Mouse (Mus musculus) liver, embryonic 14.5 days (tissue): ENCODE measurements around the gene Clint1. TPM values are rescaled to one million over a fixed set of nuclear protein-coding genes. Genes with fewer than 3 reads are reported as not detected.

Experiments used
- ATAC-seq: fragments of 200-750 bp; cut with Nextera tagmentation; 2 replicates; pipeline ENCODE4 v1.8.0; 2017; ENCODE audit warnings: moderate number of reproducible peaks, mild to moderate bottlenecking, moderate library complexity; ENCODE audit not compliant: insufficient read depth
- DNase-seq, 3 experiments: peaks; one replicate each; pipeline ENCODE4 v3.0.0-alpha.2; 2012 to 2013; ENCODE audit warnings: low read depth in 3 of 3, low spot score in 3 of 3
- H3K27ac ChIP-seq: fragments of 300-500 bp; sonication (generic); 2 replicates; pipeline ENCODE4 v1.5.1; 2014; ENCODE audit warnings: moderate library complexity, mild to moderate bottlenecking, control low read depth, inconsistent platforms
- H3K27me3 ChIP-seq: fragments of 300-500 bp; sonication (generic); 2 replicates; pipeline ENCODE4 v1.6.1; 2014; ENCODE audit warnings: mild to moderate bottlenecking, low read length, moderate library complexity; ENCODE audit not compliant: control insufficient read depth, insufficient read depth
- H3K36me3 ChIP-seq: fragments of 300-500 bp; sonication (generic); replicated peaks from 2 replicates; pipeline ENCODE4 v1.6.1; 2014; ENCODE audit warnings: low read depth; ENCODE audit not compliant: control insufficient read depth, insufficient read depth
- H3K4me1 ChIP-seq, 2 experiments: fragments of 200-500 bp in 1 of 2; fragments of 300-500 bp in 1 of 2; sonication (generic) in 1 of 2; replicated peaks; 2 replicates each; pipeline ENCODE4 v1.6.1; 2012 to 2014; ENCODE audit warnings: antibody characterized with exemption in 1 of 2, inconsistent platforms in 1 of 2, low read length in 1 of 2; ENCODE audit not compliant: control insufficient read depth in 2 of 2, insufficient read depth in 2 of 2
- H3K4me2 ChIP-seq: fragments of 300-500 bp; sonication (generic); 2 replicates; pipeline ENCODE4 v1.6.1; 2014; ENCODE audit warnings: low read depth, mild to moderate bottlenecking, control low read depth, moderate library complexity
- H3K4me3 ChIP-seq, 2 experiments: fragments of 200-500 bp in 1 of 2; fragments of 300-500 bp in 1 of 2; sonication (generic) in 1 of 2; 2 replicates each; pipeline ENCODE4 v1.5.1; 2012 to 2014; ENCODE audit warnings: low read depth in 2 of 2, low read length in 2 of 2, mild to moderate bottlenecking in 2 of 2, control low read depth in 1 of 2, inconsistent platforms in 1 of 2, moderate library complexity in 1 of 2; ENCODE audit not compliant: insufficient read depth in 1 of 2
- H3K9ac ChIP-seq: fragments of 300-500 bp; sonication (generic); replicated peaks from 2 replicates; pipeline ENCODE4 v1.6.1; 2014; ENCODE audit warnings: mild to moderate bottlenecking, control low read depth, moderate library complexity
- H3K9me3 ChIP-seq: fragments of 300-500 bp; sonication (generic); 2 replicates; pipeline ENCODE4 v1.6.1; 2016; ENCODE audit warnings: low read length, mixed read lengths; ENCODE audit not compliant: control insufficient read depth
- CTCF ChIP-seq: IDR thresholded peaks from 2 replicates; pipeline ENCODE4 v1.5.1; 2016; ENCODE audit warnings: antibody characterized with exemption, low read depth, control low read depth
- EP300 ChIP-seq: IDR thresholded peaks from 2 replicates; pipeline ENCODE4 v1.6.1; 2016; ENCODE audit warnings: antibody characterized with exemption, low read depth
- WGBS: fragments of 180-500 bp; shearing (Covaris S2); extraction: QIAGEN DNeasy Blood & Tissue Kit; methylation state at CpG from one replicate; pipeline ENCODE4 v1.1.7; 2014; ENCODE audit not compliant: insufficient replicate concordance; 5-methylcytosine and 5-hydroxymethylcytosine counted together
- polyA plus RNA-seq, 2 experiments: library from polyadenylated mRNA; depleted of rRNA in 1 of 2; stranded (reverse) in 1 of 2; unstranded in 1 of 2; fragments of >200 nt; fragmentation: Nextera tagmentation in 1 of 2; extraction: Ambion mirVana in 1 of 2; gene quantifications; 2 replicates each; pipeline versions ENCODE4 v1.2.1 to v1.2.3; 2012 to 2014

Gene Clint1
- polyA plus RNA-seq, 2 experiments: 41.6 to 46.0 TPM

DNA sequence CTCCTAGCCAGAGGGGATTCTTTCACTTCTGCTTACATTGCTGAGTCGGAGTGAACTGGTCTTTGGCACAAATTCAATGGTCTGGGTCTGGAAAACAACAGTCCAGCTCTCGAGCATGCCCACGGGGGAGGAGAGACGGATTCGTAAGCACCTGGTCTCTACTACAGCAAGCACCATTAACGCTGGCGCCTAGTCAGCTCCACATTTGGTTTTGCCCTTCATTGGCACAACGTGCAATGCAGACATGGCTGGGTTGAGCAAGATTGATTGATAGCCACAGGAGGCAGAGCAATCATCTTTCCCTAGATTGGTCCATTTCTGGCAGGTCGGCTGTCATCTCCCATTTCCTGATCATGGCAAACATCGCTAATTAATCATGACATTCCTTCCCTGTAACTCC is 36.2 kb upstream of the Clint1 start:
- Histone ChIP-seq H3K4me3 (no peak overlapping the region), H3K4me2 (no peak overlapping the region), H3K9ac (no peak overlapping the region), H3K4me1 (peaks cover 13 to 16% of the 10 kb centered on the region in 2 experiments), H3K36me3 (no peaks in the 10 kb centered on the region), H3K27ac (no peak overlapping the region), H3K27me3 (no peaks in the 10 kb centered on the region), H3K9me3 (no peaks in the 10 kb centered on the region)
- no peak for DNase-seq
- no peak for ATAC-seq
- WGBS: 75% methylated on average over 10 of the region's 10 CpGs
- TF ChIP-seq CTCF (no peak), EP300 (no peak)

DNA sequence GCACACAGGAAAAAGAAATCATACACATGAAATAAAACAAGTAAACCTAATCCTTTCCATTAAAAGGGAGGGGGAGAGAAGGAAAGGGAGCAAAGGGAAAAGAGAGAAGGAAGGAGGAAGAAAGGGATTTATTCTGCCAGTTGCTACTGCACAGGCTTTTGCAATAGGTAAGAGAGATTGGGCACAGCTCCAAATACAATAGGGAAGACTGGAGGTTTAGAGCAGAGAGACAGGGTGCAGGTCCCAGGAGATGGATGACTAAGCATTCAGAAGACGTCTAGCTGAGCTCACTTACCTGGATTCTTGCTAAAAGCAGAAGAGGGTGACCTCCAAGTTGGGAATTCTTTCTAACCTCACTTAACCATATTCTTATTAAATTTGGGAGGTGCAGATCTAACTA is 35.1 kb upstream of the Clint1 start:
- Histone ChIP-seq H3K36me3 (no peaks in the 10 kb centered on the region), H3K9me3 (no peaks in the 10 kb centered on the region), H3K27me3 (no peaks in the 10 kb centered on the region), H3K27ac (no peak overlapping the region), H3K4me3 (no peak overlapping the region), H3K4me2 (no peak overlapping the region), H3K4me1 (peaks cover 2 to 5% of the 10 kb centered on the region in 2 experiments), H3K9ac (no peak overlapping the region)
- no peak for DNase-seq
- no peak for ATAC-seq
- no peak for TF ChIP-seq CTCF
- TF ChIP-seq EP300: no peak
- 21% methylated on average over 1 of the region's 1 CpGs for WGBS

DNA sequence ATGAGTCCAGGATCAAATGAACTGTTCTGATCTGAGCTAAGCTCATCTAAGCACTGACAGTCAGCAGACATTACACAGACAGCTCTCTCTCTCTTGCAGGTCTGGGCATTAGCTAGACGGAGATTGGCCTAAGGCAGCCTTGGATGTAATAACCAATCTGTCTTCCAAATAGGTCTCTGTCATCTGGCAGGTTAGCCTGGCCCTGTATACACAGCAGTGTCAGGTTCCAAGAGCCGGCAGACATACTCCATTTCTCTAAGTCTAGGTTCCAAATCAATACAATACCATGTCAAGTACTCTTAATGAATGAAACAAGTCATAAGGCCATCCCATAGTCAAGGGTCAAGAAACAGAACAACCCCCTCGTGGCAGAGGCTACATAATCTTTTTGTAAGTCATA is 33.9 kb upstream of the Clint1 start:
- TF ChIP-seq EP300 (no peak), CTCF (no peak)
- WGBS: 60% methylated on average over 3 of the region's 3 CpGs
- ATAC-seq (no peak), DNase-seq (no peak)
- Histone ChIP-seq H3K4me1 (no peaks in the 10 kb centered on the region), H3K9ac (no peak overlapping the region), H3K4me3 (no peak overlapping the region), H3K4me2 (no peak overlapping the region), H3K36me3 (no peaks in the 10 kb centered on the region), H3K9me3 (no peaks in the 10 kb centered on the region), H3K27ac (no peak overlapping the region), H3K27me3 (no peaks in the 10 kb centered on the region)

DNA sequence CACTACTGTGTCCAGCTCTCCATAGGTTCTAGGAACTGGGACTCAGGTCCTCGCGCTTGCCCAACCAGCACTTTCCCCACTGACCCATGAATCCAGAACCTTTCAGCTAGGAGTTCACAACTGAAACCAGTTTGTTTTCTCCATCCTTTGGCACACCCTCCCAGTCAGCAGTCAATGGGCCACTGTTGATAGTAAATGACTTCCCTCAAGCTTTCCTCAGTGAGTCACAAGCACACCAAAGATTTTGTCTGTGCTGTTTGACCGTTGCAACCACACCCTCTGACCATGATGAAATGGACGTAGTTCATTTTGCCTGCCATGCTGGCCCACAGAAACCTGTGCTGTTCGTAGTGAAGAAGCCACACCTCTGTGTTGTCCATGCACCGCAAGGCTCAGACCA is 30.9 kb upstream of the Clint1 start:
- ATAC-seq: no peak
- DNase-seq: no peak
- no peak overlapping the region for H3K4me3 ChIP-seq
- H3K4me1 ChIP-seq: no peaks in the 10 kb centered on the region
- TF ChIP-seq CTCF: no peak
- TF ChIP-seq EP300: no peak
- H3K27ac ChIP-seq: no peak overlapping the region
- WGBS: 71% methylated on average over 6 of the region's 6 CpGs
- no peaks in the 10 kb centered on the region for H3K36me3 ChIP-seq
- no peaks in the 10 kb centered on the region for H3K9me3 ChIP-seq
- no peaks in the 10 kb centered on the region for H3K27me3 ChIP-seq
- no peak overlapping the region for H3K4me2 ChIP-seq
- no peak overlapping the region for H3K9ac ChIP-seq

DNA sequence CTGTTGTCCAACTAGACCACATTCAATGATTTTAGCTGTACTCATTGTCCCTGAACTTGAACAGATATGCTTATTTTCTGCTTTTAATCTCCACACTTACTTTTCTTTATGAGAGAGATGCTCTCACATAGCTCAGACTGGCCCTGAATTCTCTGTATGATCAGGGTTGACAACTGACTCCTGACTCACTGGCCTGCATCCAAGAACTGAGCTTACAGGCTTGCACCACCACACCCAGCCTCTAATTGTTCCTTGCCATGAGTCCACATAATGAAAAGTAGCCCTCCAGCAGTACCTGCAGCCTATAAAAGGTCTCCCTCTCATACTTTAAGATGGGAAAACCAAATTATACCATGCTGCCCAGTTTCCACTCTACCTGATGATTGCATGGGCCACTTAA is 21.7 kb upstream of the Clint1 start:
- Histone ChIP-seq H3K27me3 (no peaks in the 10 kb centered on the region), H3K36me3 (no peaks in the 10 kb centered on the region), H3K27ac (no peak overlapping the region), H3K9me3 (no peaks in the 10 kb centered on the region), H3K4me2 (no peak overlapping the region), H3K4me1 (no peaks in the 10 kb centered on the region; a peak in 3 of 4 replicates), H3K4me3 (no peak overlapping the region), H3K9ac (no peak overlapping the region)
- TF ChIP-seq CTCF: no peak
- no peak for TF ChIP-seq EP300
- ATAC-seq (no peak), DNase-seq (no peak)
